8 mouse cellular contexts compared by ENCODE assay signal in the genomic region with DNA sequence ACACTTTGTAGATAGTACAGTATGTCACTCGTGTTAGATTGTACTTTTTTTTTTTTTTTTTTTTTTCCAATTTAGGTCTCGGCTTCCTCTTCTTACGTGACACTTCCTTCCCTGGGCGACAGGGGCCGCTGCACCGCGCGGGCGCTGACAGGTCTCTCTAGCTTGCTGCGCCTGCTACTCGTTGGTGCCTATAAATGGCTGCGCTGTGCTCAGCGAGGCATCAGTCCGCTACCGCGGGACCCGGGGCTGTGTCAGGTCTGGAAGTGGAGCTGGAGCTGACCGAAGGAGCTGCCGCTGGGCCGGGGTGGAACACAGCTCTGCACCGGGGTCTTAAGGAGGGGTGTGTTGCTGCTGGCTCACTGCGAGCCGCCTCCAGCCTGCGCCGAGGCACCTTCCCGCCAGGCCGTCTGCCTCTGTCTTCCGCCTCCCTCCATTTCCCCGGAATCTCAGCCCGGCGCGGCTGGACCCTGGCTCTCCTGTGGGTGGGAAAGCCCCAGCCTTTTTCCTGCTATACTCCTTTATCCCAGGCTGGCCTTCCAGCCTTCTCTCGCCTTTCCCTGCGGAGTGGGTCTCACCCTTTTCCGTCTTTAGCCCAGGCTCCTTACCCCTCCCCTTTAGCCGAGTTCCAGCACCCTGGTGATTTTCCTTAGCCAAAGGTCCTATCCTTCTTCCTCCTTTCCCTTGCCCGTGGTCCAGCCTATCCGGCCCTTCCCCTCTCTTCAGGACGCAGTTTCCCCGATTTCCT. TPM values are rescaled to one million over a fixed set of nuclear protein-coding genes. Genes with fewer than 3 reads are reported as not detected.
DNase-seq lines count a peak whose midpoint lies in the region; ATAC-seq lines count a peak whose summit lies in the region.

Slc9a1 (plus strand) TSS at position 154 of the 745 bp plus-strand sequence.

- ATAC-seq in hindbrain, embryonic 12.5 days (ENCODE audit: low FRiP score), result peak; percentile 91

- DNase-seq in Muller cell, postnatal 12 days (ENCODE audit: inconsistent ontology term), result peak; percentile 93
- peak; percentile 95 for DNase-seq in cerebellum, adult 9-11 months
- peak; percentile 92 to 93 for DNase-seq in frontal cortex, postnatal 10 days (ENCODE audit: low spot score in 2 of 2)
- DNase-seq in layer of hippocampus, postnatal 14 days (ENCODE audit: low spot score in 2 of 2), result peak; percentile 96
- DNase-seq in lung, postnatal 14 days, result peak; percentile 96
- peak; percentile 73 for DNase-seq in retina, adult 2 months (ENCODE audit: low read depth, low spot score)
- peak; percentile 93 to 94 for DNase-seq in thymus, postnatal 36 days

- no peaks in the 10 kb centered on the region for H3K9me3 ChIP-seq in hindbrain, embryonic 12.5 days (replicated peaks)

- WGBS in hindbrain, embryonic 12.5 days, result under 1% methylated on average over 40 of the region's 40 CpGs

- H3K27ac ChIP-seq in hindbrain, embryonic 12.5 days, result peak within 1 kb of the TSS; percentile 79

- no peaks in the 10 kb centered on the region for H3K36me3 ChIP-seq in hindbrain, embryonic 12.5 days

- peak within 1 kb of the TSS; percentile 58 for H3K4me3 ChIP-seq in hindbrain, embryonic 12.5 days

- H3K9ac ChIP-seq in hindbrain, embryonic 12.5 days, result peak within 1 kb of the TSS; percentile 87

- no peaks in the 10 kb centered on the region for H3K27me3 ChIP-seq in hindbrain, embryonic 12.5 days

- H3K4me1 ChIP-seq in hindbrain, embryonic 12.5 days, result peaks cover 43% of the 10 kb centered on the region

- peak within 1 kb of the TSS; percentile 73 for H3K4me2 ChIP-seq in hindbrain, embryonic 12.5 days (replicated peaks)

RNA-seq across cellular contexts. Expression of gene Slc9a1, which starts in this region (rescaled TPM):
- polyA plus RNA-seq in hindbrain, embryonic 12.5 days (2016; fragmentation: Nextera tagmentation; extraction: Ambion mirVana), result 8.4 and 9.5 TPM in 2 replicates
- 10 to 100 TPM; 60.0 to 62.8 TPM for total RNA-seq in layer of hippocampus, postnatal 14 days (2021)

Comparison
In these comparisons a context has a peak if more than half of its experiments do, and no peak if none do; other contexts are left out.
1. Peak in every context shown above with its lines: DNase-seq, ATAC-seq, H3K4me3 ChIP-seq and H3K27ac ChIP-seq.